Mouse (Mus musculus) liver, embryonic 11.5 days (tissue): Measurements from ENCODE around the gene Btf3l4. TPM values are rescaled to one million over a fixed set of nuclear protein-coding genes. Genes with fewer than 3 reads are reported as not detected.

Source experiments
- ATAC-seq: fragments of 200-750 bp; cut with Nextera tagmentation; replicated peaks from 2 replicates; pipeline ENCODE4 v1.8.0; 2017; ENCODE audit warnings: moderate number of reproducible peaks, mild to moderate bottlenecking, moderate TSS enrichment, moderate library complexity; ENCODE audit not compliant: low FRiP score
- DNase-seq: peaks from one replicate; pipeline ENCODE4 v3.0.0-alpha.2; 2017; ENCODE audit warnings: low spot score
- H3K27ac ChIP-seq: fragments of 300-500 bp; sonication (generic); 2 replicates; pipeline ENCODE4 v1.5.1; 2014; ENCODE audit warnings: mild to moderate bottlenecking, low read depth, low read length, control low read depth
- H3K27me3 ChIP-seq: fragments of 300-500 bp; sonication (generic); replicated peaks from 2 replicates; pipeline ENCODE4 v1.6.1; 2014; ENCODE audit warnings: low read length, mixed read lengths; ENCODE audit not compliant: control insufficient read depth, insufficient read depth
- H3K36me3 ChIP-seq: fragments of 300-500 bp; sonication (generic); 2 replicates; pipeline ENCODE4 v1.6.1; 2014; ENCODE audit warnings: mild to moderate bottlenecking, low read length, moderate library complexity, mixed read lengths; ENCODE audit not compliant: control insufficient read depth, insufficient read depth
- H3K4me1 ChIP-seq: fragments of 300-500 bp; sonication (generic); replicated peaks from 2 replicates; pipeline ENCODE4 v1.6.1; 2014; ENCODE audit warnings: low read length, mixed read lengths; ENCODE audit not compliant: control insufficient read depth, insufficient read depth
- H3K4me2 ChIP-seq: fragments of 300-500 bp; sonication (generic); 2 replicates; pipeline ENCODE4 v1.6.1; 2014; ENCODE audit warnings: mild to moderate bottlenecking, control low read depth, moderate library complexity
- H3K4me3 ChIP-seq: fragments of 300-500 bp; sonication (generic); 2 replicates; pipeline ENCODE4 v1.5.1; 2014; ENCODE audit warnings: low read depth, low read length, control low read depth
- H3K9ac ChIP-seq: fragments of 300-500 bp; sonication (generic); 2 replicates; pipeline ENCODE4 v1.6.1; 2014; ENCODE audit warnings: low read depth, low read length, control low read depth
- H3K9me3 ChIP-seq: fragments of 300-500 bp; sonication (generic); 2 replicates; pipeline ENCODE4 v1.6.1; 2016; ENCODE audit warnings: low read length, inconsistent platforms, mixed read lengths; ENCODE audit not compliant: control insufficient read depth
- WGBS: fragments of 180-500 bp; shearing (Covaris S2); extraction: QIAGEN DNeasy Blood & Tissue Kit; methylation state at CpG from one replicate; pipeline ENCODE4 v1.1.7; 2014; 5-methylcytosine and 5-hydroxymethylcytosine counted together
- polyA plus RNA-seq: library from polyadenylated mRNA; unstranded; fragments of >200 nt; fragmentation: Nextera tagmentation; extraction: Ambion mirVana; gene quantifications from 2 replicates; pipeline ENCODE4 v1.2.1, GENCODE M21; 2014

Btf3l4 gene
- 121 and 125 TPM in 2 replicates for polyA plus RNA-seq

DNA sequence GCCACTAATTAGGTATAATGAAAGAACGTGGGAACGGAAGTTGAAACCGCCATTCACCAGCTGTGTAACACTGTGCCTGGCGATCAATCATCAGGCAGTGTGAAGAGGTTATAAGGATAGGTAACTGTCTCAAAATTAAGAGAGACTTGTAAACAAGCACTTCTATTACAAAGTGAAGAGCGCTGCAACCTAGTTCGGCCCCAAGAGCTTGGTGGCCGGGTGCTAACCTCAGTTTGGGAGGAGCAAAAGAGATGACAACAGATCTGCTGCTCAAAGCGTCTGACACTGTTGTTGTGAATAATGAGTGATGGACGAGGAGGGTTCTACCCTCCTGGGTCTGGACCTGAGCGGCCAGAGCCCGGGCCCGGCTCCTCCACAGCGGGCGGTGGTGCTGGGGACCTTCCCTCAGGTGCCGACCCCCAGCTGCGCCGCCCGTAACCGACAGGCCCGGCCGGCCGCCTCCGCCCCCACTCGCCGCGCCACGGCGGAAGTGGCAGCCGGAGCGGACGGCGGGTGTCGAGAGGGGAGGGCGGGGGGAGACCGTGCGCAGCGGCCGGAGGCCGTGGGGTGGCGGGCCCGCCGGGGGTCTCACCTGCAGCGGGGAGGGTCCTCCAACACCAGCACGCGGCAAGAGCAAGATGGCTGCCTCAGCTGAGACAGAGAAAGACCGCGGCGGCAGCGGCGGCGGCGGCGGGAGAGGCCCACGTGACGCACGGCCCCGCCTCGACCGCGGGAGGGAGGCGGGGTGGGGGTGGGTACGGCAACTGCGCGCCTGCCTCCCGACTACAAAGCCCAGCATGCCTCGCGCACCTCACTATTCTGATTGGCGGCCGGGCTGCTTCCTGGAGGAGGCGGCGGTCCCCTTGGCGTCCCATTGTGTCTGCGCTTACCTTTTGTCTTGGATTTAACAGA, at the start of gene Btf3l4:
TSS of gene Btf3l4 (minus strand) at position 699 of the 912 bp plus-strand sequence.
- Histone ChIP-seq H3K36me3 (peaks cover 4% of the 10 kb centered on the region), H3K4me1 (peaks cover 9% of the 10 kb centered on the region), H3K9ac (peak within 1 kb of the TSS; percentile 98), H3K9me3 (no peaks in the 10 kb centered on the region), H3K27me3 (no peaks in the 10 kb centered on the region), H3K4me3 (peak within 1 kb of the TSS; percentile 95), H3K27ac (peak within 1 kb of the TSS; percentile 93), H3K4me2 (peak within 1 kb of the TSS; percentile 85)
- WGBS: under 1% methylated on average over 72 of the region's 73 CpGs
- ATAC-seq (peak; percentile 93), DNase-seq (peak; percentile 96)

DNA sequence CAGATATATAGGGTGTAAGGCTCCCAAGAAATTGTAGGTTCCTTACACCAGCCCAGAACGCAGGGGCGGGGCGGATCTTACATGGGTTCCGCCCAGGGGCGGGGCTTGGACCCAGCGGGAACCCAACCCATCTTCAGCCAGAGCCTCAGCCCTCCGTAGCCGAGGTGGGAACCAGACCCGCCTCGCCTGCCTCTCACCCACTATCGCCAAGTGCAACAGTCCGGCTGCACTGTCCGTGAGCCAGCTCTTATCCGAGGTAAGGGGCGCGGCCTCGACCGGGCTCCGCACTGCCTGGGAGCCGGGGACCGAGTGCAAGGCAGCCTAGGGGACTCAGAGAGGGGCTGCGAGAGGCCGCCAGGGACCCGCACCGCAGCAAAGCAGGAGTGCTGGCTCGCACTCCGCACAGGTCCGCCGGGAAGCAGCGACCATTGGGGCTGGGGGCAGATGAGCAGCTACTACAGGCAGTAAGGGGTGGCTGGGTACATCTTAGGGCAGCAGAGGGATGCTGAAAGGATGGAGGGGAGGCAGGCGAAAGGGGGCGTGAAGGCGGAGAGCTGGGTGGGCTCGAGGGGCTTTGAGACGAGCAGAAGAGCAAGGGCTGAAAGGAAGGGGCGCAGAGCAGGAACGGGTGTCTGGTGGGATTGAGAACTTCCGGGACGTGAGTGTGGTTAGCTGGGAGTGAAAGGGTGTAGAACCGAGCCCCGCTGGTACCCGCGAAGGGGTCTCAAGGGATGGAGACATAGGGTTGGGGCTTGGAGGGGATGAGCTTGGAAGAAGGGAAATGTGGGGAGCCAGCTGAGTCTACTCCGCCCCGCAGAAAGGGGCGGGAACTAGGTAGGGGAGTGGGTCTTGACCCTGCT, 45.8 kb upstream of the Btf3l4 start, which contains the start of gene Rab3b:
TSS of gene Rab3b (plus strand) at position 101 of the 860 bp plus-strand sequence.
- Histone ChIP-seq H3K27ac (no peak within 1 kb of the TSS), H3K4me2 (peak within 1 kb of the TSS; percentile 99), H3K4me3 (peak within 1 kb of the TSS; percentile 62), H3K4me1 (peaks cover 3% of the 10 kb centered on the region), H3K9ac (peak within 1 kb of the TSS; percentile 62), H3K9me3 (no peaks in the 10 kb centered on the region), H3K27me3 (peaks cover 12% of the 10 kb centered on the region), H3K36me3 (no peaks in the 10 kb centered on the region)
- DNase-seq (peak; percentile 76), ATAC-seq (peak; percentile 95)
- WGBS: under 1% methylated on average over 46 of the region's 46 CpGs

DNA sequence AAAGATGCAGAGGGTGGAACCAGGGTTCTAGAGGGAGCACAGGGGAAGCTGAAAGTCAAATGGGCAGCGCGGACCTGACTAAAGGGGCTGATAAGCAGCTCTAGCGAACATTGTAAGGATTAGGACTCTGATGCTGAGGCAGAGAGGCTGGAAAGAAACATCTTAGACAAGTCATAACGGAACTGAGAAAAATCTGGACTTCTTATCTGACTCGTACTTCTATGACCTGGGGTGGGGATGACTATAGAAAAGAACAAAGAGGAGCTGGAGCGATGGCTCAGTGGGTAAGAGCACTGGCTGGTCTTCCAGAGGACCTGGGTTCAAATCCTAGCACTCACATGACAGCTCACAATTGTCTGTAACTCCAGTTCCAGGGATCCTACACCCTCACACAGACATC, 44.5 kb upstream of the Btf3l4 start:
- DNase-seq (no peak), ATAC-seq (no peak)
- Histone ChIP-seq H3K9ac (no peak overlapping the region), H3K27ac (no peak overlapping the region), H3K4me2 (no peak overlapping the region), H3K4me1 (peaks cover 3% of the 10 kb centered on the region), H3K9me3 (no peaks in the 10 kb centered on the region), H3K27me3 (peaks cover 12% of the 10 kb centered on the region), H3K36me3 (no peaks in the 10 kb centered on the region), H3K4me3 (no peak overlapping the region)
- 68% methylated on average over 6 of the region's 6 CpGs for WGBS

DNA sequence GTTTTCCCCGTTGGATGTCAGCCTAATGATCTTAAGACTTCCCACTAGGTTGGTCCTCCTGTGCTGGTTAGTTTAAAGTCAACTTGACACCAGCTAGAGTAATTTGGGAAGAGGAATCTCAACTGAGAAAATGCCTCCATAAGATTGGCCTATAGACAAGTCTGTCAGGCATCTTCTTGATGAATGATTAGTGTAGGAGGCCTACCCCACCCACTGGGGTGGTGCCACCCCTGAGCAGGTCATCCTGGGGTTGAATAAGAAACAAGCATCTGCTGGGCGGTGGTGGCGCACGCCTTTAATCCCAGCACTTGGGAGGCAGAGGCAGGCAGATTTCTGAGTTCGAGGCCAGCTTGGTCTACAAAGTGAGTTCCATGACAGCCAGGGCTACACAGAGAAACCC, 40.3 kb upstream of the Btf3l4 start:
- ATAC-seq: no peak
- WGBS: 73% methylated on average over 5 of the region's 5 CpGs

DNA sequence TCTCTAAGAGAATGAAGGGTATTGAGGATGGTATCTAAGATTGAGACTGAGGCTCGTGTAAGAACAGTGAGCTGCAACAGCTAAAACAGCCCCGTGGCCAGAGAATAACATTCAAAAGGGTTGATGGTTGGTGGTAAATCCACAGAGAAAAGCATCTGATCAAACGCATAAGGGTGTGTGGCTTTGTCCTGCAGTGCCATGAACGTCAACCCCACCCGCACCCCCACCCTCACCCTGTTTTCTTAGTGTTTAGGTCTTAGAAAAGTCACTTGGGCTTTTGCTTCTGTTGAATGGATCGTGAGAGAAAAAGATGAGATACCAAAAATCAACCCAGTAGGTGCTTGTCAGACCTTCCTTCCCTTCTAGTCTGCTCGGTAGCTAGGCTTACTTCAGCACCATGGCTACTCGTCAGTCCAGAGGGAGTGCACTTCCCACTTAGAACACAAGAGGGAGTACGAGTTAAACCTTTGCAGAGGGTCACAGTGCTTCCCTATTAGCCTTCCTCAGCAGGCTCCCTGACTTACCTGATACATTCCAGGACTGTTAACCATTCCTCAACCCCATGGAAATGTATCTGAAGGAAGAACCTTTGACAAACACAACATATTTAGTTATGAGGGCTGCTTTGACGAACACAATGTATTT, 36.4 kb upstream of the Btf3l4 start:
- no peak overlapping the region for H3K9ac ChIP-seq
- no peak overlapping the region for H3K4me2 ChIP-seq
- peak; percentile 59 for DNase-seq
- H3K9me3 ChIP-seq: no peaks in the 10 kb centered on the region
- 36% methylated on average over 10 of the region's 10 CpGs for WGBS
- H3K4me3 ChIP-seq: no peak overlapping the region
- no peaks in the 10 kb centered on the region for H3K36me3 ChIP-seq
- H3K4me1 ChIP-seq: 0 out of 2 replicates have a peak, but pooled peaks cover 2% of the 10 kb centered on the region
- no peak overlapping the region for H3K27ac ChIP-seq
- peak; percentile 75 for ATAC-seq
- H3K27me3 ChIP-seq: no peaks in the 10 kb centered on the region

More for the DNA sequence above, 40.3 kb upstream of the Btf3l4 start:
- Histone ChIP-seq H3K9ac (no peak overlapping the region), H3K4me3 (no peak overlapping the region), H3K36me3 (no peaks in the 10 kb centered on the region), H3K27me3 (0 out of 2 replicates have a peak, but pooled peaks cover 4% of the 10 kb centered on the region), H3K4me1 (no peaks in the 10 kb centered on the region), H3K27ac (no peak overlapping the region), H3K9me3 (no peaks in the 10 kb centered on the region), H3K4me2 (no peak overlapping the region)
- no peak for DNase-seq

DNA sequence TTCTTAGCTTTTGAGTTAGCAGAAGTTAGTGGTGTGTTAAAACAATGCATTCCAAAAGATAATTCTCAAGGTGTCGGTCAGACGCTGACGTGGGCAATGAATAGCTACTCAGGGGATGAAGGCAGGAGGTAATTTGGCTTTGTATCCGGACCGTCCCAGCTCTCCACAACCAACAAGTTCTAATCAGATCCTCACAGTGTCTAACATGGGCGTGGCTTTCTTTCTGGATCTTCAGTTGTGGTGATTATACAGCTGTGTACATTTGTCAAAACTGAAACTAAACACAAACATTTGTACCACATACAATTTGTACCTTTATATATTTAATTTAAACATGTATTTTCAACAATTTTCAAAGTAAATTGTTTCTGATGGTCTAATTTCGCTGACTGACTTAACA, 33.4 kb upstream of the Btf3l4 start:
- ATAC-seq (peak; percentile 90), DNase-seq (no peak)
- WGBS: 53% methylated on average over 7 of the region's 7 CpGs
- Histone ChIP-seq H3K9me3 (no peaks in the 10 kb centered on the region), H3K27me3 (no peaks in the 10 kb centered on the region), H3K27ac (no peak overlapping the region), H3K36me3 (peaks cover 2% of the 10 kb centered on the region; the same call in 1 of the 2 replicates), H3K4me2 (peak overlapping the region; percentile 47), H3K9ac (no peak overlapping the region), H3K4me1 (0 out of 2 replicates have a peak, but pooled peaks cover 2% of the 10 kb centered on the region), H3K4me3 (no peak overlapping the region)

DNA sequence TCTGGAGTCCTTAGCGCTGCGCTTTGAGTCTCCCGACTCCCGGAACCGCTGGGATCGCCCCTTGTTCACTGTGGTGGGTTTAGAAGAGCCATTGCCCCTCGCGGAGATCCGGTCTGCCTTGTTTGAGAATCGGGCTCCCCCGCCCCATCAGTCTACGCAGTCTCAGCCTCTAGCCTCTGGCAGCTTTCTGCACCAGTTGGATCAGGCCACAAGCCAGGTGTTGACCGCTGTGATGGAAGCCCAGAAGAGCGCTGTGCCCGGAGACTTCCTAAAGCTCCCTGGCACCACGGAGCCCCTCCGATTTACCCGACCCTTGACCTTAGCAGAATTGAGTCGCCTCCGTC, 15.1 kb upstream of the Btf3l4 start, which contains the start of gene A730015C16Rik:
TSS of gene A730015C16Rik (minus strand) at position 115 of the 344 bp plus-strand sequence.
- WGBS: 7% methylated on average over 20 of the region's 20 CpGs
- Histone ChIP-seq H3K27ac (peak within 1 kb of the TSS; percentile 92), H3K9me3 (no peaks in the 10 kb centered on the region), H3K27me3 (no peaks in the 10 kb centered on the region), H3K9ac (peak within 1 kb of the TSS; percentile 94), H3K4me2 (peak within 1 kb of the TSS; percentile 97), H3K36me3 (0 out of 2 replicates have a peak, but pooled peaks cover 2% of the 10 kb centered on the region), H3K4me3 (peak within 1 kb of the TSS; percentile 97), H3K4me1 (peaks cover 14% of the 10 kb centered on the region; the same call in 1 of the 2 replicates)
- DNase-seq (no peak), ATAC-seq (peak; percentile 46; the same call in 1 of the 2 replicates)
